Mouse (Mus musculus): ENCODE results near the gene Tubgcp4. TPM values are rescaled to one million over a fixed set of nuclear protein-coding genes. Genes with fewer than 3 reads are reported as not detected.

The Tubgcp4 gene
- polyA plus RNA-seq (2014; fragmentation: Illumina TruSeq; extraction: RNeasy Lipid Tissue Mini Kit (QIAGEN cat#74804)), result 59.0 TPM

DNA sequence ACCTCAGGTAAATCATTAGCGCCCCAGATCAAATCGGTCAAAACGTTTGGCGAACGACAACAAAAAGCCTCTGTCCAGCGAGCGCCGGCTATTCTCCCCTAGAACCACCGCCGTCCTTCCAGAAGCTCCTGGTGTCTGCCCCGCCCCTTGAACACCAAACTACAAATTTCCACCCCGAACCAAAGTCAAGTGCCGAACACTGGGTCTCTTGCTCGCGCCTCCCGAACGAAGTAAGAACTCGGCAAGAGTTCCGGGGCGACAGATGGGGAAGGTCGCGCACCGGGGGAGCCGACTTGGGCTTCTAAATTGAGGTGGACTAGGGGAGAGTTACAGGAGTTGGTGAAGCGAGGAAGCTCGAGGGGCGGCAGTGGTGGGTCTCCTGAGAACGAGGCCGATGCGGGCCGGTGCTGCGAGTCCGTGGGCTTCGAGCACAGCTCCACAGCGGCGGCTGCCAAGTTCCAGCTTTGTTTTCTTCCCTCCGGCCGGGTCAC, at the start of gene Tubgcp4:
Gene Tubgcp4, plus strand, starts transcription at position 174 of the 491 bp plus-strand sequence.

DNA sequence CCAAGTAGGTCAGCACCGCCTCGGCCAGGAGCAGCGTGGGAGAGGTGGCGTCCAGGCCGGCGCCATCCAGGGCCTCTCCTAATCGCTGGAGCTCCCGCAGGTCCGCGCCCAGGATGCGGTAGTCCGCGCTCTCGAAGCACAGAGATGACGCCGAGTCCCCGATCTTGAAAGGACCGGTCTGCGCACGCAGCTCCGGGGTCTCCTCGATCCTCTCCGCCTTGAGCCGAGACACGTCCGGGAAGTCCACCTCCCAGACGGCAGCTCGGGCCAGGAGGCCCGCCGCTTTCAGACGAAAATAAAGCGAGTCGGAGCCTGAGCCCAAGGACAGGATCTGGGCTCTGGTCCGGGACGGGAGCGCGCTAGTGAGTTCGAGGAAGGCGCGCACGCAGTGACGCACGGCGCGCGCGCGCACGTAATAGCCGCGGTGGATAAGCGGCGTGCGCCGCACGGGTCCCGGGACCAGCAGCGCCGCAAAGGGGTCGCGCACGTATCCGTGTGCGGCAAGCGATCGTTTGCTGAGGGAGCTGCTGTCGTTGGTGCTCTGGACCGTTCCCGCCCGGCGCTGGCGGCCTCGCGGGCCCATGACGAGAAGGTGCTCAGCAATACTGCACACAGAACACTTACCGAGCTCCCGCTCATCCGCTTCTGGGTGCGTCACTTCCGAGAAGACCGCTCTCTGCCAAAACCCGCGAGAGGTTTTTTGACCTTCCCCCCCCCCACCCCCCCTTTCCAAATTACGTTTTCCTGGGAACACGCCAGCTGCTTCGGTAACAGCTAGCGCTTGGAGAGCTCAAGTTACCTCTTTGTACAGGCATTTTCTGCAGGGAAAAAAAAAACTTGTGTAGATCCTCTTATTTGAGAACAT, 30.2 kb upstream of the Tubgcp4 start, which contains the start of the genes Adal and Lcmt2:
Gene Adal, plus strand, starts transcription at position 411 of the 865 bp plus-strand sequence.
Gene Lcmt2, minus strand, starts transcription at position 636 of the 865 bp plus-strand sequence.

DNA sequence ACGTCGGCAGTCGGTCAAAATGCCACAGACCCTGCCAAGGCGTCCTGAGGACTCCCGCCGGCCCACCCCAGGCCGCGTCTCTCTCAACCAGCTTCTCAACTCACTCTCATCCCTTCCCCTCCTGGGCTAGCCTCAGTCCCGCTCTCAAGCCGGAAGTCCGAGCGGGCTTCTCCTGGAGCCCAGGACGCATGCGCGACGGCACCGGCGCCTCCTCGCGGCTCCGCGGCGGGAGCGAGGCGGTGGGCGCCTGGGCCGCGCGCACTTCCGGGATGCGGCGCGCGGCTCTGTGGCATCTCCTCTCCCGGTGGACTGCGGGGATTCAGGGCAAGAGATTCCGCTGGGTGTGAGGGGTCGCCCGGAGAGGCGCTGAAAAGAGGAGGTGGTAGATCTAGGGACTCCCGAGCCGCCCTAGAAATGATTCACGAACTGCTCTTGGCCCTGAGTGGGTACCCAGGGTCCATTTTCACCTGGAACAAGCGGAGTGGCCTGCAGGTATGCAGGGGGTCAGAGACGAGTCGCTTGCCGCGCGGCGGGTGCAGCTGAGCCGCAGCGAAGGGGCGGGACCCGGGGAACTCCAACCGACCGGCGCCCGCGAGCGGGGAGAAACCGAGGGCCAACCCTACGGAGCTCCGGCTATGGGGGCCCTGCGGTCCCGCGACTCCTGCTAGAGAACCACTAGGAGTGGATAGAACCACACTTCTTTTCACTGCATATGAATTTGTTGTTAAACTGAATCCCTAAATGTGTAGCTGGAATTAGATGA, 707 bp downstream of the Tubgcp4 start, which contains the start of gene Zscan29:
Gene Zscan29, minus strand, starts transcription at position 146 of the 763 bp plus-strand sequence.

Other genes starting within 250 kb of the Tubgcp4 start
- gene Ubr1, start 199.9 kb upstream of the Tubgcp4 start, polyA plus RNA-seq (2014; fragmentation: Illumina TruSeq; extraction: RNeasy Lipid Tissue Mini Kit (QIAGEN cat#74804)), result 63.7 TPM
- 29.8 TPM for gene Tmem62, start 193.6 kb upstream of the Tubgcp4 start, polyA plus RNA-seq (2014; fragmentation: Illumina TruSeq; extraction: RNeasy Lipid Tissue Mini Kit (QIAGEN cat#74804))
- 46.7 TPM for gene Ccndbp1, start 162.3 kb upstream of the Tubgcp4 start, polyA plus RNA-seq (2014; fragmentation: Illumina TruSeq; extraction: RNeasy Lipid Tissue Mini Kit (QIAGEN cat#74804))
- gene Epb42, start 133.6 kb upstream of the Tubgcp4 start, polyA plus RNA-seq (2014; fragmentation: Illumina TruSeq; extraction: RNeasy Lipid Tissue Mini Kit (QIAGEN cat#74804)), result 1.5 TPM
- gene Tgm5, start 84.8 kb upstream of the Tubgcp4 start, polyA plus RNA-seq (2014; fragmentation: Illumina TruSeq; extraction: RNeasy Lipid Tissue Mini Kit (QIAGEN cat#74804)), result not detected
- gene Tgm7, start 60.9 kb upstream of the Tubgcp4 start, polyA plus RNA-seq (2014; fragmentation: Illumina TruSeq; extraction: RNeasy Lipid Tissue Mini Kit (QIAGEN cat#74804)), result not detected
- gene Adal, start 30.2 kb upstream of the Tubgcp4 start, polyA plus RNA-seq (2014; fragmentation: Illumina TruSeq; extraction: RNeasy Lipid Tissue Mini Kit (QIAGEN cat#74804)), result 44.3 TPM
- gene Lcmt2, start 30.0 kb upstream of the Tubgcp4 start, polyA plus RNA-seq (2014; fragmentation: Illumina TruSeq; extraction: RNeasy Lipid Tissue Mini Kit (QIAGEN cat#74804)), result 4.2 TPM
- 28.9 TPM for gene Zscan29, start 471 bp downstream of the Tubgcp4 start, polyA plus RNA-seq (2014; fragmentation: Illumina TruSeq; extraction: RNeasy Lipid Tissue Mini Kit (QIAGEN cat#74804))
- 23.7 TPM for gene Trp53bp1, start 100.8 kb downstream of the Tubgcp4 start, polyA plus RNA-seq (2014; fragmentation: Illumina TruSeq; extraction: RNeasy Lipid Tissue Mini Kit (QIAGEN cat#74804))
- gene Map1a, start 118.9 kb downstream of the Tubgcp4 start, polyA plus RNA-seq (2014; fragmentation: Illumina TruSeq; extraction: RNeasy Lipid Tissue Mini Kit (QIAGEN cat#74804)), result 1.8 TPM
- gene Ppip5k1, start 184.7 kb downstream of the Tubgcp4 start, polyA plus RNA-seq (2014; fragmentation: Illumina TruSeq; extraction: RNeasy Lipid Tissue Mini Kit (QIAGEN cat#74804)), result 6.1 TPM
- 0.60 TPM for gene Ckmt1, start 187.1 kb downstream of the Tubgcp4 start, polyA plus RNA-seq (2014; fragmentation: Illumina TruSeq; extraction: RNeasy Lipid Tissue Mini Kit (QIAGEN cat#74804))
- not detected for gene Strc, start 216.5 kb downstream of the Tubgcp4 start, polyA plus RNA-seq (2014; fragmentation: Illumina TruSeq; extraction: RNeasy Lipid Tissue Mini Kit (QIAGEN cat#74804))
- 2,346 TPM for gene Pdia3, start 243.1 kb downstream of the Tubgcp4 start, polyA plus RNA-seq (2014; fragmentation: Illumina TruSeq; extraction: RNeasy Lipid Tissue Mini Kit (QIAGEN cat#74804))
- gene Catsper2, start 243.1 kb downstream of the Tubgcp4 start, polyA plus RNA-seq (2014; fragmentation: Illumina TruSeq; extraction: RNeasy Lipid Tissue Mini Kit (QIAGEN cat#74804)), result 1.3 TPM